Mouse (Mus musculus) kidney, adult 8-10 months (tissue): ENCODE results near the gene Cacna1d.

Source experiments
- DNase-seq, 2 experiments: peaks; one replicate each; pipeline ENCODE4 v3.0.0; 2022

Gene Cacna1d

DNA sequence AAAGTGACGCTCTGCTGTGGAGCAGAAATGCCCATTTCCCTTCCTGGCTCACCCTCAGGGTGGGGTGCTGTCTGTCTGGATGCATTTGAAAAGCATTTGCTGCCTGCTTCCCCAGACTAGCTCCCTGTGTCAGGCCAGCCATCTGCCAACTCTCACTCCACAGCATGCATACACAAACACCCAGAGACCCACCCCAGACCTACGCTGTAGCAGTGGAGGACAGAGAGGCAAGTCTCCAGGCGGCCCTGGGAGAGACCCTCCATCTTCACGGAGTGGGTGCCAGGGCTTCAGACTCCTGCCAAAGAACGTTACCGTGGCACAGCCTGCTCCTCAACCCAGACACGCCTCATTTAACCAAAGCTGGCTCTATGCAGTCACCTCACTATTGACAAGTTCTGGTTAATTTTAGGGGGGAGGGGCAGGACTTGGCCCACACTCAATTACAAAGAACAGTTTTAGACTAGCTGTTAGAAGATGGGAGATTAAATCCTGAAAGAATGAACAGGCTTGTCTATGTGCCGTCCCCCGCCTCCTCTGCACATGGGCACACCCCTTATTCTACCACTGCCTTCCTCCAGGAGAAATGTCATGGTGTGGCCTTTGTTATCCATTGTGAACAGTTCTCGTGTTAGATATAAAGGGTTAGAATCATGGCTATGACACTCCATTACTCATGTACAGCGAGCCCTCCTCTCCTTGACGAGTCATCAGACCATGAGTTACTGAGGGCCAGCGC lies 435.1 kb downstream of the Cacna1d start:
- DNase-seq, result peak in 1 of 2 experiments; percentile 58

DNA sequence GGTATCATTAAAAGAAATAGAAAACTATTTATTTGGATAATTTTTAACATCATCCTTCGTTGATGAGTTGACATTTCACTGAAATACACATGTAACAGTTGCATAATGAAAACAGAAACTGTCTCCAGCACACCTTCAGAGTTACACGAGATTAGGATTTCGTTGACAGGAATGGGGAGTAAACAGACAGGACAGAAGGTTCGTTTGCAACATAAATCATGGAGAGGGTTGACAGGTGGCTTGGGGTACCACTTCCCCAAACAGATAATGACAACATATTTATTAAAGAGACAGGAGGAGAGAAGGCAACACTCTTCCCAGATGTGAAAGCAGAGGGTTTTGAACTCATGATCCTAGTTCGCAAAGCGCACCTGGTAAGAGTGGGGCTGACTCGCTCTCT lies 436.3 kb downstream of the Cacna1d start:
- no peak for DNase-seq

DNA sequence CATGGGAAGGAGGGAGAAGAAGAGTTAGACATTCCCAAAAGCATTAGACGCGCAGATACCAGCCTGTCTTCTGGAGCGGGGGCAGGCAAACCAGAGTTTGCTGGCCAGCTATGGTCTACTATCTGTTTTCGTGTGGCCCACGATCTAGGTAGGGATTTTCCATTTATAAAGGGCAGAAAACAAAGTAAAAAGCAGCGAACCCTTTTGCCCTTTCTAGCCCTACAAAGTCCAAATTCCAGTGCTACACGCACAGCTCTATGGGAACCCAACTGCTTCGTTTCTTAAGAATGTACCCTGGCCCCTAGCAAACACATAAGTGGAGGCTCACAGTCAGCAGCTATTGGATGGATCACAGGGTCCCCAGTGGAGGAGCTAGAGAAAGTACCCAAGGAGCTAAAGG lies 441.0 kb downstream of the Cacna1d start:
- DNase-seq, result peak; percentile 40 to 59

DNA sequence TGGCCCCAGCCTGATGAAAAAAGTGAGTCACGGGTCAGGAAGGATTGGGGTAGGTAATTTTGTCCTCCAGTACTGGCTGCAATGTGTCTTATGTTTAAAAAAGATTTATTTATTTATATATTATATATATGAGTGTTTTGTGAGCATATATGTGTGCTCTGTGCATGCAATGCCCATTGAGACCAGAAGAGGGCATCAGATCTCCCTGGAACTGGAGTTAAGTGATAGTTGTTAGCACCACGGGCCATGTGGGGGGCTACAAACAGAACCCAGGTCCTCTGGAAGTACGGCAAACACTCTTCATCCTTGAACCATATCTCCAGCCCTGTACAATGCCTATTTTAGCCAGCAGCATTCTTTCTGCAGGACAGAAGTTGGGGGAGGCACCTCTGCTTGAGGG lies 443.2 kb downstream of the Cacna1d start:
- DNase-seq, result no peak

DNA sequence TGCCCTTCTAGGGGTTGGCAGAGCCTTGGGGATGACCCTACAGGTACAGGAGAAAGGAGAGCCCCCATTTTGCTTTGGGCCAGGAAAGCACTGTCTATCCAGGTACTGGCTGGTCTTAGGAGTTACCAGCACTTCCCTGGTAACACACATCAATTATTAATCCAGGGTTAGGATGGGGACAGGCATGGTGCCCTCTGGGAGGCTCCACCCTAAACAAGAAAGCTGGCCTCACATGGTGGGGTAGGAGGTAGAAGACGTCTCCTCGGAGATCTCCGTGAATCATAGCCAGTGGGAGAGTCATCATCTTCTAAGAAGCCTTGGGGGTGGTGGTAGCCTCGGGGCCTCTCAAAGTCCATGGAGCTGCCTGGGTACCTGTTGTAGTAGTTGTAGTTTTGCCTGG lies 444.3 kb downstream of the Cacna1d start:
- DNase-seq, result peak; percentile 64 to 70

DNA sequence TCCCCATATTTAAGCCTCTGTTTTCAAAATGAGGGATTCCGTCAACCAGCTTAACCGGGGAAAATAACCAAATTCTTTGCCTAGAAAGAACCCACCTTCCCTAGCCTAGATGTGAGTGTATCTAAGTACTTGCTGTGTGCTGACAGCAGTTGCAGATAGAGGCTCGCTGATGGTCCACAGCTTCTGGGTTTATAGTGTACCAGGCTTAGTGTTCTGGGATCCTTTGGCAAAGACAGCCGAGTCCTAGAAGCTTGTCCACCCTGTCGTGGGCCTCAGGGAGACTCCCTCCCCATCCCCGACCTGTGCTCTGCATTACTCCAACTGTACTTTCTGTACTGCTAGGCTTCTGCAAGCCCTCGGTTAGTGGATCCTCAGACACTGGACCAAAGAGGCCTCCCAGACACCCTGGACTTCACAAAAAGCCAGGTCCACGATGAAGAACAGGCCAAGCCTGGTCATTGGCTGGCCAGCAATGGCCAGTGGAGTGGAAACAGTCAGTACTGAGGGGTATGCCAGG lies 445.5 kb downstream of the Cacna1d start:
- no peak for DNase-seq

DNA sequence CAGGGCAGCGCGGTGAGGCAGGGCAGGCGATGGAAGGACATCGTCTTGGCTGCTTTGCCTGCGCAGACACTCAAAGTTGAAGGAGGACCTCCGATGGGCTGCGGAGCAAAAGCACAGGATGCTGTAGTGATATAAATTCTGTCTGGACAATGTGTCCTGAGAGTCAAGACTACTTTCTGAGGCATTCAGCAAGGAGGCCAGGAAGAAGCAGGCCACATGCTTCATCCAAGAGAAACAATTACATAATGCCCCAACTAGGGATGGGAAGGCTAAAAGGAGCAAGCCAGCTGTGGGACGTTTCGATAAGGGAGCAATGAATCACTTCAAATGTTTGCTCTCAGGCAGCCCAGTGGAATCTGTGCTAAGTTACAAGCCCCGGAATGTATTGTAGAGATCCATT lies 446.0 kb downstream of the Cacna1d start:
- no peak for DNase-seq

DNA sequence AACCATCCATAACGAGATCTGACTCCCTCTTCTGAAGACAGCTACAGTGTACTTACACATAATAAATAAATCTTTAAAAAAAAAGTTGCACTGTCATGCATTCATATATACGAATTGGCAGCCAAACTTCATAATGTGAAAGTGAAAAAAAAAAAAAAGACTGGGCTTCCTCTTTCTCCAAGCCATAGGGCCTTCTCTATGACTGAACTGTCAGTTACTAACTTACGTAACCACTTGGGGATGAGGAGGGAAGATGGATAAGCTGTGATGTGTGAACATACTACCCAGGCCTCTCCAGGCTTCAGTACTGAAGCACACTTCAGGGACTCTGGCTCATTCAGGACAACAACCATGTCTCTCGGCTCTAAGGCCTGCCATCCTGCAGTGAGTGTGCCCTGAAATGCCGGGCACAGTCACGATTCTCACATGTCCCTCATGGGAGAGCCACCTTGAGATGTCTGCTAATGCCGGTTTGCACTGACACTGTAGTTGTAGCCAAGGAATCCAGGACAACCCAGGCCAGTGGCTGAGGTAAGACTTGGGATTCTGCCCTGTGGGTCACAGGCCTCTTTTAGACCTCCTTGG lies 447.8 kb downstream of the Cacna1d start:
- no peak for DNase-seq

DNA sequence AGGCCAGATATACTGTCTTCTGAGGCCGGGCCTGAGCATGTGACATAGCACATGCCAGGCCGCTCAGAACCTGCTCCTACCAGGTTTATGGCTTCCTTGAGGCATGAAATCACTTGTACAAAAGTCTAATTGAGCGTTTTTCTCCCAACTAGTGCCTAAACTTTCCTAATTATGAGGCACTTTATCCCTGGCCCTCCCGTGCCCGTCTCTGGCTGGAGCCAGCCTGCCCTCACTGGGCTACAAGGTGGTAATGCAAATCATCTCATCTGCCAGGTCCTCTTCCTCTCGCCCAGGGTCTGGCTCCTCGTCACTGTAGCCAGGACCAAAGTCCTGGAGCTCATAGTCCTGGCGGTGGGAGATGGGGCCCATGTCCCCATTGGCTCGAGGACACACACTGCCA lies 449.4 kb downstream of the Cacna1d start:
- DNase-seq, result no peak

DNA sequence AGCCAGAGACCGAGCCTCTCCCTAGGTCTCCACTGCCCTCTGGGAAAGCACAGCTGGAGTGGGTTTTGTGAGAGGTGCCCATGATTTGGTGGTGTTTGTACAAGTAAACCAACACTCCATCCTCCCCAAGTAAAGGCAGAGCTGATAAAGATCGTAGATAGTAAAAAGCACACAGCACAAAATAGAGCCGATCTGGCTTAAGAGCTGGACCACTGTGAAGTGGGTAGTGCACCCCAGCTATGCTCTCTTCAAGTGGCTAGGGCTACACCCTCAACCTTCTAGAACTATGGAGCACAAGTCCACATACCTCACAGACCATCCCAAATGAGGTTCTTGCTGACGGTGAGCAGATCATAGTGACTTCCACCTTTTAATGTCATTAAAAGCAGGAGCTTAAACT lies 451.8 kb downstream of the Cacna1d start:
- no peak for DNase-seq

DNA sequence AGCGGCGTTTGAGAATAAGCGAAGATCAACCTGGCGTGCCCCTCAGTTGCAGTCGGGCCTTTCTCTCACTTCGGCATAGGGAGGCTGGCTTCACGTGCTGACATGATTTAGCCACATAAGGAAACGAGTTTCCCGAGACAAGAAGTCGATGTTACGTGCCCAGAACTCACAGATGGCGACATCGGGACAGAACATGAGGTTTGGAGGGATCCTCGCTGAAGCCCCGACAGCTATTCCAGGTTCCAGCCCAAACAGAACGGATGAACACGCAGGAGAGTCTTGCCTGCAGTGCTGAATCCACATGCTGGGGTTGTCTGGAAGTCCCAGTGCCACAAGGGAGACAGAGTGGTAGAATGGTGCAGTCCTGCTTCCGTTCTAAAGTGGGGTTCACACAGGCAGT lies 452.8 kb downstream of the Cacna1d start:
- DNase-seq, result no peak

DNA sequence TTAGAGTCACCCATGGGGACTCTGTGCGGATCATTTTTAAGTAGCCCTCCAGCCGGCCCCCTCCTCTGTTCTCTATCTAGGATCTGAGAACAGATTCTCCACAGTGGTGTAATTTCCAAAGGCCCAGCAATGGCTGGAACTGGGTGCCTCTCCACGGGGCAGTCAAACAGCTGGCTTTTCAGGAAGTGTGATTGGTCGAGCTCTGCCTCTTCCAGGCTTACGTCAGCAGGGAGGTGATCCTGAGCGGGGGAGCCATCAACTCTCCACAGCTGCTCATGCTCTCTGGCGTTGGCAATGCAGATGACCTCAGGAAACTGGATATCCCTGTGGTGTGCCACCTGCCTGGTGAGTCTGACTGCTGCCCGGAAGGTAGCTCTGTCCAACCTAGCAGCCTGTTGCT lies 457.9 kb downstream of the Cacna1d start:
- DNase-seq, result no peak

DNA sequence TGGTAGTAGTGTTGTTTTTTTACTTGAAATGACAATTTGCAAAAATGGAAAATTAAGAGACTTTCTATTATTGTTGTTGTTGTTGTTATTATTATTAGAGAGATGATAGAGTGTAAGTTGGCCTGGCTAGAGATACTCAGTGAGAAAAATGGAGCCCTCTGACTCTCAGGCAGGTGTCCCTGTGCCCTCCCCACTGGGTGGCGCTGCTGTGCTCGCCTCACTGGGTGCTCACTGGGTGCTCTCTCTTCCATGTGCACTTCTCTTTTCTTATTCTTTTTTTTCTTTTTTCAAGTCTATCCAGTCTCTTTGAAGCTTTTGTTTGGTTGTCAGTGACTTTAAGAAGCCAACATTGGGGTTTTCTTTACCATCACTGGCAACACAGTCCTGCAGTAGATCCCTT lies 463.9 kb downstream of the Cacna1d start:
- DNase-seq, result no peak

DNA sequence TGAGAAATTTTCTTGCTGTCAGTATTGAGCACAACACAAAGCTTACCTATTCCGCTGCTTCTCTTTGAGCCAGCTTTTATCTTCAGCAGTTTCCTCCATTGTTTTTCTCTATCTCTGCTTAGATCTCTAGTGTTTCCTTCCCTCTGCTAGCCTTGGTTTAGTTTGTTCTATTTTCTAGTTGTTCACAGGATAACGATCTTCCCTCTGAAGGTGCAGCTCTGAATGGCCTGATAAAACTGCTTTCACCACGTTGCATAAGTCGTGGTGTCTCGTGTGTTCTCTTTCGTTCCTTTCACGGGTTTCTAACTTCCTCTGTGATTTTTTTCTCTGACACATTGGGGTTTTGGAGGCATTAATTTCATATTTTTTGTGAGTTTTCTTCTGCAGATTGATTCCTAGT lies 466.9 kb downstream of the Cacna1d start:
- DNase-seq, result no peak

DNA sequence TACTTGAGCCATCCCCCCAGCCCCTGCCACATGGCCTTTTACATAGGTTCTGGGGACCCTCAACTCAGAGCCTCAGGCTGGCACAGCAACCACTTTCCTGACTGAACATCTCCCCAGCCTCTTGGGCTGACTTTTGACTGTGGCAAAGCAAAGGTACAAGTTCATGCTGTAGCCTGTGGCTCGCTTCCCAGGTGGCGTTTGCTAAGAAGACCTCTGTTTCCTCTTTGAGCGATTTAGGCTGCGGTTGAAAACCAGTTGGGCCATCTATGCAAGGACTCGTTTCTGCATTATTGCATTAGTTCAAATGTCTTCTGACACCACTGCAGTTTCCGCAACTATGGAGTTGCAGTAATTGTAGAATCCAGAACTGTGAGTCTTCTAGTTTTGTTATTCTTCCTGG lies 468.8 kb downstream of the Cacna1d start:
- DNase-seq, result no peak

DNA sequence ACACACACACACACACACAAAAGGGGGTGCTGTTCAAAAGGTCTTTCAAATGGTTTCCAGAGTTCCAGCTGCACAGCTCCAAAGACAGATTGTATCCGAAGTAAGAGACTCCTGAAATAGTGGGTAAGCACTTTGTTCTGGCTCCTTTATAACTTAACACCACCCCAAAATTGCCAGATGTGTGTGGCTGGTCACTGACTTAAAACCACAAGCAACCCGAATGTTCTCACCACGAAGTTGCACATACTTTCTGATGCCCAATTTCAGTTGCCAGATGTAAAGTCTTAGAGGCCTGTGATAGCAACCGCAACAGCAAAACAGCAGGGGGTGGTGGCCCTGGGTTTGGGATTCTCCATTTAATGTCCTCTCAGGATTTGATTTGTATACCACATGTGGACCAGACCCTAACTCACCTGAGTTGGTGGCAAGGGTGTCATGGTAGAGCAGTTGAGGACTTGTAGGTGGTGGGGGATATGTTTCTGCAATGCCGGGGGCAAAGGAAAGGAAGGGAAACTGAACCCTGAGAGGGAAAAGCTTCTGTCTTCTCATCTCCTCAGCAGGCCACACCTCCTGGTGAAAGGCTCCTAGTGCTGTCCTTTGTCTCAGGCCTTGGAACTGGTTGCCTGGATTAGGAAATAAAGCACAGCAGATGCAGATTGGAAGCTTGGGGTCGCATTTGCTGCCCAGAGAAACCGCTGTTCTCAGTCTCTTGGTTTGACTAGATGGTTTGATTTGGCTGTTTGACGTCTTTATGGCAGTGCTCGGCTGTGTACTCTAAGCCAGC lies 471.3 kb downstream of the Cacna1d start:
- DNase-seq, result no peak

DNA sequence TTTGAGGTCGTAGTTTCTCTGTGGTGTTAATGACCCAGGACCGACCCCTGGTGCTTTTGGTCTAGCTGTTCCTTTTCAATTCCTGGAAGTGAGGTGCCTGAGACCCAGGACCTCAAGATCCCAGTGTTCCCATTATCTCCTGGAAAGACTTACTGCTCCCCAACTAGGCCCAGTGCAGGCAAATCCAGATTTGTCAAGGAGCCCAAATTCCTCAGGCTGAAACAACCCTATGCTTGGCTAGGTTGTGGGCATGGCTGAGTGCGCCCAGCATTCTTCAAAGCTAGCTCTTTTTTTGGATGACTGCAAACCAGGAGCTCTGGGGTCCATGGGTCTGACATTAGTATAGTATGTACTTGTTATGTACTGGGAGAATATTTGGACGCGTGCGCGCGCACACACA lies 471.9 kb downstream of the Cacna1d start:
- peak; percentile 82 to 86 for DNase-seq

DNA sequence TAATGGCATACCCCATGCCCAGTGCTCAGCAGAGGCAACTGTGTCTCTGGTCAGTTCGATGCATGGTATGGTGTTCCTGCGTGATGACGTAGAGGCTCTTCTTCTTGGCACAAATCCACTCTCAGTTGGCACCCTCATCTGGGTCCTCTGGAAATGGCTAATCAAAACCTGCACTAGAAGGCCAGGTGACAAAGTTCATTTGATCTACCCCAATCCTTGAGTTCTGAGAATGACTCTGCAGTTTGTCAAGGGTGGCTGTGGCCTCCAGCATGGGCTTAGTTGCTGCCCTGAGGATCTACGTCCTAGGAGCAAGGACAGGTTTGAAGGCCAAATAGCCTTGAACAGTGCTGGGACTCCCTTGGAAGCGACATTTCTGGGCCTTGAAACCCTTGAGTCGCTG lies 472.4 kb downstream of the Cacna1d start:
- DNase-seq, result peak; percentile 65 to 77

DNA sequence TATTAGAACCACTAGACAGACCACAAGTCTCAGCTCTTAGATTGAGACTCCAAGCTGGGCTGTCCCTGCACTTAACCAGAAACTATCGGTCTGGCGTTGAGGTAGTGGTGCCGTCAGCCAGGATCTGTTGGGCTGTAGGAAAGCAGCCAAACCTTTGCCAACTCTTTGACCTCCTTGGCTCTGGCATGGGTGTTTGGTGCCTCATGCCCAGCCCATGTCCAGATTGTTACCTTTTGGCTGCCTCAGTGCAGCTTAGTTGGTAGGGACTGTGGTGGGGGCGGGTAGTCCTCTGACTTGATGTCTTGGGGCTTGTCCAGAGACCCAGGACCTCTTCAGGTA lies 472.8 kb downstream of the Cacna1d start:
- DNase-seq, result peak; percentile 56 to 67

DNA sequence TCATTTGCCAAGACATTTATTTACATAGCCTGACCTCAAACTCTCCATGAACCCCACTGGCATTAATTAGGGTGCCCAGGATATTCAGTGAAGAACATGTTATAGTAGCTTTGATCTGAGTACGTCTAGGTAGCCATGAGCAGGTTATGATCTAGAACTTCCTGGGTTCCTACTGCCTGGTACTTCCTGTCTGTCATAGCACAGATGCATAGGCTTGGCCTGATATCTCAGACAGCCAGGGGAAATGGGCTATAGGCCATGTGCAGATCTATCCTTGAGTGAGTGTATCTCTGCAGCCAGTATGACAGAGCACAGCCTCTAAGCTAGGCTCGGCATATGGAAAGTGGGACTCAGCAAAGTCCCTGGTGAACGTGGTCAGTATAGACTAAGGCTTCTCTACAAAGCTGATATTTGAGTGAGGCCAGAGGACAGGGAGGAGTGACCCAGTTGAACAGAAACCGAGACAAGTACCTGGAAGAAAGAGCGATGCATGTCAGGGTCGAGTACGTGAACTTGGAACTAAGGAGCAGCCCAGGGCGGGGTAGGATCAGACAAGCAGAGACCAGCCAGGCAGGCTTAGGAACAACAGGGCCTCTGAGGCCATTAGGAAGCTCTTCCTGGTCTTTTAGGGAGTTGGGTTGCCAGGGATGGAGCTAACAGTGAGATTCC lies 473.3 kb downstream of the Cacna1d start:
- DNase-seq, result peak; percentile 49 to 60

DNA sequence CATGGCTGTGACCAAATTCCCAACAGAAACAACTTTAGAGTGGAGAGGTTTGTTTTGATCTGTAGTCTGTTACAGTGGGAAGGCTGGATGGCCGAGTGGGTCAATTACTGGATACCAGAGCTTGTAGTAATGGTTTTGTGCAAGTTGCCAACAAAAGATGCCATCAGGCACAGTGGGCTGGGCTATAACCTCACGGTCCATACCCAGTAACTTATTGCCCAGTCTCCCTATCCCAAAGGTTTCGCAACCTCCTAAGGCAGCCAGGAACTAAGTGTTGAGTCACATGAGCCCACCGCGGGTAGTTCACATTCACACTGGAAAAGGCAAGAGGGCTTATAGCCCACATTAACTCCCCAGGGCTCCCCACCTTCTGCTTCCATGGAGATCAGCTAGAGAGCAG lies 474.6 kb downstream of the Cacna1d start:
- peak in 1 of 2 experiments; percentile 39 for DNase-seq

DNA sequence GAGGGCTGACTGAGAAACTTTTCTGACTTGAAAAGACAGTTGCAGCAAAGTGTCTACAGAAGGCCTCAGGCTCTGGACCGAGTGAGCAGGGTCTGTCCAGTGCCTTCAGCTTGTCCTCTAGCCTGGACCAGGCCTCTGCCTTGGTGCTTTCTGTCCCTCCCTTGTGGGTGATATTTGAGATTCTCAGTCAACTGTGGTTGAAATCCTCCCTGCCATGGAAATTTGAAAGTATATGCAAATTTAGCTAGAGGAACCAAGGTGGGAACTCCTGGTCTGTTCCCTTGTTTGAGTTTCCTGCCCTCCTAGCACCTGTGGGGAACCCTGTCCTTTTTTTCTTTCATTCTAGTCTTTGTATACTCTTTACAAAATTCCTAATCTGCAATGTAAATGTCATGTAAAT lies 476.2 kb downstream of the Cacna1d start:
- DNase-seq, result no peak

DNA sequence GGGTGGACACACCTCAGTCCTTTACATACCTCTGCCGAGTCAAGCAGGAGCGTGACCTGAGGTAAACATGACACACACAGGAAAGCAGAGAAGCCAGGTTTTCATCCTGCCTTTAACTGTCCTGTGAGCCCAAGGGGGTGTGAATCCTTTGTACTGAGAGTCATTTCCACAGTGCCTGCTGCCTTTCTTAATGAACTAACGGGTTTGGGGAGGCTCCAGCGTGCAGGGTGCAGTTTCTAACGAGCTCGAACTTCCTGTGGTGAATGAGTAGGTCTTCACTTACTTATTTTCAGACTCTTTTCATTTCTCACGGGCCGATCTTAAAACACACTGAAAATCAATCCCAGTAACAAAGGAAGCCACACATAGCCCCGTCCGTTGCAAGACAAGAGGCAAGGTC lies 476.8 kb downstream of the Cacna1d start:
- DNase-seq, result no peak
